Mouse (Mus musculus): ENCODE results near the gene Gm5767. TPM values are rescaled to one million over a fixed set of nuclear protein-coding genes. Genes with fewer than 3 reads are reported as not detected.
"Not testable (repeated sequence)": the region's sequence is repeated elsewhere in the genome, so short reads cannot be mapped to it uniquely, and the experiment has no call there.

Gene Gm5767
- total RNA-seq, 2 experiments from 2014 or later = not detected

DNA sequence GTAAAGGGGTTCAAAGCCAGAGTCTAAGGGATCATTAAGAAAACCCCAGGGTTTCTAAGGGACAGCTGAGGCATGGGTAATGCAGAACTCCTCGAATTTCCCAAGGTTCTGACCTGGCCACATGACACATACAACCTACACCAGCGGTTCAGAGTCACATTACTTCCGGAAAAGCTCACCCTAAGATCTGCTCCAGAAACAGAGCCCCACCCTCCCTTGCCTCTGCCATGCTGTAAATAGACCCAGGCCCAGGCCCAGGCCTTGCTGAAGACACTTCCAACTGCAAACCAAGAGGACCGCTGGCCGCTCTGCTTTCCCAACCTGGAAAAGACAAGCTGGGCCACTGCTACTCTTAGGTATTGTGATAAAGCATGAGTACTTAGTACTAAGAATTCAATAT is 34.3 kb downstream of the Gm5767 start:
- no peak for DNase-seq

DNA sequence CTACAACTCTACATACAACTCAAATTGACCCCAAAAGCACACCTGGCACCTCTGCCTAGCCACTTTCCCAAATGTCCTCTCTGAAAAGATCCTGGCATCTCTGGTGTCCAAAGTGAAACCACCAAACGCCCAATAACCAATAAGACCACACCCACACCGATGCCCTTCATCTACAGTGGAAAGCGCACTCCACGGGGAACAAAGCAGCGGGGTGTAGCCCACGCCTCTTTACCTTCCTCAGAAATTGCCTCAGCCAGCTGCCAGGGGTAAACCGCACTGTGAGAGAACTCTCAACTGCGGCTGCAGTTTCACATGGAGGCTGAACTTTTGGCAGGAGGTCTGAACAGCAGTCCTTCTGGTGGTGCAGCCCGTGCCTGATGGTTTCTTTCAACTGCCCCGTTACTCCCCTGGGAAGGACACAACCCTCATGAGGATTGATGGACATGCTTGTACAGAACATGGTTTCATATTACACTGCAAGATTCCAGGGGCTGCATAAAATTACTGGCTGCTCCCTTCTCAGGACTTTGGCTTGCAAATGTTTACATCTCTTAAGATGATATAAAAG is 35.0 kb downstream of the Gm5767 start:
- DNase-seq = no peak

DNA sequence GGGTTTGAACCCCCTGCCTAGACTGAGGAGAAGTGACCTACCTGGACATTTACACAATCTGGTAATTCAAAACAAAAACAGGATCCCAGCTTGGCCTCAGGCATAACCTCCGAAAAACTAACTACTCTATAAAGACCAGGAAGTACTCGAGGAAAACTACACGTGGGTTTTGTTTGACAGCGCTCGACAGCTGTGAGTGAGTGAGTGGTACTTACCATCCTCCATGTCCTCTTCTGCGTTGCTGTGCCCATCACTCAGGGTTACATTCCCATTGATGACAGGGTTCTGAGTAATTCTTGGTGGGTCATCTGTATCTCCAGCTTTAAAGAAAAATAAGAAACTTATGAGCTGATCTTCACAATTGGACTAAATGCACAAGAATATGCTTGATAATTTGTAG is 35.7 kb downstream of the Gm5767 start:
- DNase-seq = no peak

DNA sequence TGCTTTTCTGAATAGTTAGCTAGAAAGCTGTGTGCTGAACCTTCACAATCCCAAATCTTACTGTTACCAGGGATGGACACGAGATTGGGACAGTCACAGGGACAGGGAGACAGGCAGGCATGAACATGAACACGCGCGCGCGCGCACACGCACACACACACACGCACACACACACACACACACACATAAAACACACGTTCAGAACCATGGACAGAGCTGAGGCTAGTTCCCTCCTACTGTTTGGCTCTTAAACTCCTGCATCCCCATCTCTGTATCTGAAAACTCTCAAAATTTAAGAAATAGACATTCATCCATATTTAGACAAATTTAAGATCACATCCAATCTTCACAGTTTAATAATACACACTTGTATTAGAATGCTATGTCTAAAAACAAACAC is 37.2 kb downstream of the Gm5767 start:
- DNase-seq = no peak

DNA sequence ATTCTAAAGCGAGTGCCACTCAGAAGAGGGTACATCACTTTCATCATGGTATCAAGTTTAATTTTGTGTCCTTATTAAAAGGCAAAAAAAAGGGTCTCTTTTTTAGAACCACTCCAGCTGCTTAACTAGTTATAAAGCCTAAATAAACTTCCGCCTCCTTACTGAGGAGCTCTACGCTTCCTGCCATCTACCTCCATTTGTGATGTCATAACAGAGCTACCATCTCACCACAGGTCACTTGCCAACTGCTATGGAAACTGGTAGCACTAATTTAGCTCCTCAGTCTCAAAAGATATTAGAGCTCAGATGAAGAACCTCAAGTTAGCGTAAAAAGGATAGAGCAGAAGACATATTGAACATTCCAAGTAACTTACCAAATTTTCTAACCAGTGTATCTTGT is 39.9 kb downstream of the Gm5767 start:
- no peak for DNase-seq

DNA sequence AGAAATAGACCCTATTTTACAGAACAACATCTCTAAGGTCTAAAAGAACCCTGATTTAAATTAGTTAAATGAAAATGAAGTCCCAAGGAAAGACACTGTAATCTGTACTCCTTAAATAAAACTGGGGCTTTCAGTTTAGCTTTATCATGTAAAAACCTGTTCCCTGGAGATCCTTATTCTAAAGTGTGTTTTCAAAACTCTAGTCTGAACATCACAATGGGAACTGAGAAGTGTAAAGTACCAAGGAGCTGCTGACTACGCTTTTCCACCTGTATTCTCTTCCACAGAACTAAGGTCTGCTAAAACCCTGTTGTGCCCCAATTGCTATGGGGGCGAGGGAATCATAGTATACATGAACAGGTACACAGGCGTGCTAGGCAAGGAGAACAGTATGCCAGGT is 43.5 kb downstream of the Gm5767 start:
- no peak for DNase-seq

DNA sequence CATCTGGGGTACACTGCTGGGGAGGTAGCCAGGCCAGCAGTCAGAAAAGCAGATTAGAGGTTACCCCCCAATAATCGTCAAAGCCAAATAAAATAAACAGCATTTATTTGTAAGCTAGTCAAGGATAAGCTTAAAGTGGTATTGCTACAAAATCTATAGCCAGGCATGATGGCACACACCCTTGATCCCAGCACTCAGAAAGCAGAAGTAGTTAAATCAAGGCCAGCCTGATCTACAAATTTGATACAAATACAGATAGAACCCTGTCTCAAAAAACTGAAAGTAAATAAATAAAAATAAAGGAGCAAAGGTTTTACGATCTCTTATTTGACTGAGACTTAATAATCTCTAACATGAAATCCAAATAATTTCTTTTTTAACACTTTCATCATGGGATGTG is 45.2 kb downstream of the Gm5767 start:
- DNase-seq = no peak

DNA sequence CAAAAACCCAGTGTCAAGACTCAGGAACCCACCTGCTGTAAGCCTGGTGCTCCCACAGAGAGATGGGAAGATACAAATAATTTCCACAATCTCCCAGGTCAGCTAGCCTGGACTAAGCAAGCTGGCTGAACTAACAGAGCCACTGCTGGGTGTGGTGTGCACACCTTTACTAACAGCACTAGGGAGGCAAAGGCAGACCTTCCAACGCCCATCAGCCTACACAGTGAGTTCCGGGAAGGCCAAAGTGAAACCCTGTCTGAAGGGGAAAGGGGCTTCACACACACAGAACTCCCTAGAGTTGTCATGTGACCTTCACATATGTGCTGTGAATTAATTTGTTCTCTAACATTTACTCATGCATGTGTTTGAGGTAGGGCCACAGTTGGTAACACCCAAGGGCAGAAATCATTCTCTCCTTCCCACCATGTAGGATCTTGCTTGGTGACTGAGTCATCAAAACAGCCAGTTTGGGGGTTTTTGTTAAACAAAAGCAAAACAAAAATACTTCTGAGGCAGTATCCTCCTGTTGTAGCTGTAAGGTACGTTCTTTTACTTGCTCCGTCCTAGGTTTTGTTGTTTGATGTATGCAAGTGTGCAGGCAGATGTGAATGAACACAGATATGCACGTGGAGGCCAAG is 47.7 kb downstream of the Gm5767 start:
- no peak for DNase-seq

DNA sequence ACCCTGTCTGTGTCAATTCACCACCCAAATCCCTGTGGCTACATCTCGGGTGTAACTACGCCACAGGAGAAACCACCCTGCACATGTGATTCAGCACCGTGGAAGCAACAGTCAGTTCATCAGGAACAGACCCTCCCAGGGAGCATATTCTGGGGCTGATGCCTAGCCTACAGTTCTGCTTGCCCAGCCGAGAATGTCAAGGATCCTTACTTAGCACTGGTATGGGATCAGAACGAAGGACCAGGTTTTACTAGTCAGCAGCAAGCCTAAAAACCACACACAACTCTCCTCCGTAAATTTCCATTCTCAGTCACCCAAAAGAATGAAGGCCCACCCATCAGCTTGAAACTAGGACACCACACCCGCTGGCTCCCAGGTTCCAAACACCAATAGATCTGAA is 51.1 kb downstream of the Gm5767 start:
- no peak for DNase-seq

DNA sequence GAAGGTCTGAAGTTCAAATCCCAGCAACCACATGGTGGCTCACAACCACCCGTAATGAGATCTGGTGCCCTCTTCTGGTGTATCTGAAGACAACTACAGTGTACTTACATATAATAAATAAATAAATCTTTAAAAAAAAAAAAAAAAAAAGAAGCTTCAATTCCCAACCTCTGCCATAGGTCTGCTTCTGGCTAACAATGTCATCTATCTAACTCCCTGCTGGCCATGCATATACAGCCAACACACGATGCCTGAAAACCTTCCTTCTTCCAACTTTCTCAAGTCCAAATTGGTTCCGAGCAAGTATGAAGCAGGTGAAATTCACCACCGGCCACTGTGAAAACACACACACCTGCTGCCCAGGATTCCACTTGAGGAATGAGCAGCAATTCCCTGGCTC is 51.9 kb downstream of the Gm5767 start:
- not testable (repeated sequence) for DNase-seq

Other genes starting within 250 kb of the Gm5767 start
- gene Mettl22, start 210.0 kb upstream of the Gm5767 start, total RNA-seq (2021) = 10 to 100 TPM; 22.9 to 27.3 TPM
- 100 to 1,000 TPM; 134 to 141 TPM for gene Abat, start 167.3 kb upstream of the Gm5767 start, total RNA-seq (2021)
- 10 to 100 TPM; 33.2 to 40.8 TPM for gene Pmm2, start 43.1 kb upstream of the Gm5767 start, total RNA-seq (2021)
- gene Tmem186, start 43.1 kb upstream of the Gm5767 start, total RNA-seq (2021) = 10 to 100 TPM; 11.0 to 12.9 TPM
- gene Carhsp1, start 8.6 kb upstream of the Gm5767 start, total RNA-seq (2021) = 10 to 100 TPM; 21.0 to 22.7 TPM
- 100 to 1,000 TPM; 157 to 160 TPM for gene Usp7, start 111.5 kb downstream of the Gm5767 start, total RNA-seq (2021)
- gene 1810013L24Rik, start 149.3 kb downstream of the Gm5767 start, total RNA-seq (2021) = 100 to 1,000 TPM; 109 to 113 TPM

Data from layer of hippocampus, postnatal 36 days (tissue).